Mouse (Mus musculus) embryonic facial prominence, embryonic 12.5 days (tissue): Measurements from ENCODE around the gene Asb6. TPM values are rescaled to one million over a fixed set of nuclear protein-coding genes. Genes with fewer than 3 reads are reported as not detected.
A peak's percentile ranks its signal among the peaks of the same experiment; 100 is the strongest.

Experiments used
- ATAC-seq: fragments of 200-750 bp; cut with Nextera tagmentation; 2 replicates; pipeline ENCODE4 v1.8.0; 2017; ENCODE audit not compliant: insufficient number of reproducible peaks, insufficient read depth, low FRiP score, low TSS enrichment
- H3K27ac ChIP-seq: fragments of 300-500 bp; sonication (generic); 2 replicates; pipeline ENCODE4 v1.5.1; 2016; ENCODE audit warnings: mild to moderate bottlenecking
- H3K27me3 ChIP-seq: fragments of 300-500 bp; sonication (generic); 2 replicates; pipeline ENCODE4 v1.6.1; 2016; ENCODE audit warnings: mild to moderate bottlenecking, moderate library complexity
- H3K36me3 ChIP-seq: fragments of 300-500 bp; sonication (generic); 2 replicates; pipeline ENCODE4 v1.6.1; 2016; ENCODE audit warnings: mild to moderate bottlenecking
- H3K4me1 ChIP-seq: fragments of 300-500 bp; sonication (generic); 2 replicates; pipeline ENCODE4 v1.6.1; 2016
- H3K4me2 ChIP-seq: fragments of 300-500 bp; sonication (generic); replicated peaks from 2 replicates; pipeline ENCODE4 v1.6.1; 2016; ENCODE audit warnings: mild to moderate bottlenecking, moderate library complexity
- H3K4me3 ChIP-seq: fragments of 300-500 bp; sonication (generic); 2 replicates; pipeline ENCODE4 v1.5.1; 2016; ENCODE audit warnings: mild to moderate bottlenecking
- H3K9ac ChIP-seq: fragments of 300-500 bp; sonication (generic); 2 replicates; pipeline ENCODE4 v1.6.1; 2016; ENCODE audit warnings: mild to moderate bottlenecking, moderate library complexity
- H3K9me3 ChIP-seq: fragments of 300-500 bp; sonication (generic); 2 replicates; pipeline ENCODE4 v1.6.1; 2016; ENCODE audit warnings: mild to moderate bottlenecking, moderate library complexity
- WGBS: fragments of 180-500 bp; shearing (Covaris S2); methylation state at CpG from one replicate; pipeline ENCODE4 v1.1.7; 2016; 5-methylcytosine and 5-hydroxymethylcytosine counted together
- polyA plus RNA-seq: library from polyadenylated mRNA; unstranded; fragments of >200 nt; fragmentation: Nextera tagmentation; extraction: Ambion mirVana; gene quantifications from 2 replicates; pipeline ENCODE4 v1.2.1, GENCODE M21; 2016

Gene Asb6
- polyA plus RNA-seq, 1 experiment from 2014 or later = 41.8 TPM

- peaks cover 27% of the 10 kb centered on the region for H3K4me1 ChIP-seq
- peak overlapping the region; percentile 33 for H3K4me3 ChIP-seq
- no peaks in the 10 kb centered on the region for H3K27me3 ChIP-seq
- no peaks in the 10 kb centered on the region for H3K9me3 ChIP-seq
- no peaks in the 10 kb centered on the region for H3K36me3 ChIP-seq
- peak overlapping the region; percentile 49 for H3K4me2 ChIP-seq
- H3K27ac ChIP-seq = peak overlapping the region; percentile 72
- 5% methylated on average over 48 of the region's 48 CpGs for WGBS
- H3K9ac ChIP-seq = peak overlapping the region; percentile 48; the same call in 1 of the 2 replicates
- ATAC-seq = peak; percentile 54
These were observed 35.7 kb downstream of the Asb6 start for GRCm38 (mm10) chr2:30794179-30795108.

- no peaks in the 10 kb centered on the region for H3K27me3 ChIP-seq
- no peaks in the 10 kb centered on the region for H3K36me3 ChIP-seq
- no peak overlapping the region for H3K9ac ChIP-seq
- no peak overlapping the region for H3K4me3 ChIP-seq
- WGBS = 81% methylated on average over 7 of the region's 7 CpGs
- ATAC-seq = no peak
- no peak overlapping the region for H3K4me2 ChIP-seq
- H3K4me1 ChIP-seq = peaks cover 27% of the 10 kb centered on the region
- H3K9me3 ChIP-seq = no peaks in the 10 kb centered on the region
- peak overlapping the region; percentile 32 for H3K27ac ChIP-seq
These were observed 38.1 kb downstream of the Asb6 start for GRCm38 (mm10) chr2:30792061-30792460.

- H3K4me1 ChIP-seq = peaks cover 46% of the 10 kb centered on the region
- ATAC-seq = no peak
- no peak overlapping the region for H3K4me2 ChIP-seq
- H3K9me3 ChIP-seq = no peaks in the 10 kb centered on the region
- no peaks in the 10 kb centered on the region for H3K27me3 ChIP-seq
- H3K4me3 ChIP-seq = no peak overlapping the region
- WGBS = 58% methylated on average over 4 of the region's 4 CpGs
- H3K9ac ChIP-seq = peak overlapping the region; percentile 1; the same call in 1 of the 2 replicates
- peak overlapping the region; percentile 92; the same call in 1 of the 2 replicates for H3K27ac ChIP-seq
- no peaks in the 10 kb centered on the region for H3K36me3 ChIP-seq
These were observed 42.7 kb downstream of the Asb6 start for GRCm38 (mm10) chr2:30787466-30787865.

- WGBS = 10% methylated on average over 39 of the region's 40 CpGs
- H3K9me3 ChIP-seq = no peaks in the 10 kb centered on the region
- H3K27me3 ChIP-seq = no peaks in the 10 kb centered on the region
- H3K9ac ChIP-seq = peak overlapping the region; percentile 36
- peak overlapping the region; percentile 9 for H3K4me3 ChIP-seq
- H3K4me2 ChIP-seq = peak overlapping the region; percentile 47
- H3K36me3 ChIP-seq = no peaks in the 10 kb centered on the region
- peak; percentile 49; the same call in 1 of the 2 replicates for ATAC-seq
- peaks cover 51% of the 10 kb centered on the region for H3K4me1 ChIP-seq
- peak overlapping the region; percentile 92 for H3K27ac ChIP-seq
These were observed 45.8 kb downstream of the Asb6 start for GRCm38 (mm10) chr2:30784078-30784994.

- Histone ChIP-seq H3K36me3 (no peaks in the 10 kb centered on the region), H3K4me3 (no peak overlapping the region), H3K27me3 (no peaks in the 10 kb centered on the region), H3K9ac (peak overlapping the region; percentile 39; the same call in 1 of the 2 replicates), H3K4me1 (peaks cover 53% of the 10 kb centered on the region), H3K9me3 (no peaks in the 10 kb centered on the region), H3K27ac (peak overlapping the region; percentile 92), H3K4me2 (peak overlapping the region; percentile 43)
- peak; percentile 1; the same call in 1 of the 2 replicates for ATAC-seq
- WGBS = 0% methylated on average over 5 of the region's 13 CpGs
These were observed 46.8 kb downstream of the Asb6 start for GRCm38 (mm10) chr2:30783346-30783745.

- H3K27me3 ChIP-seq = no peaks in the 10 kb centered on the region
- no peaks in the 10 kb centered on the region for H3K9me3 ChIP-seq
- 67% methylated on average over 8 of the region's 8 CpGs for WGBS
- ATAC-seq = no peak
- peaks cover 51% of the 10 kb centered on the region for H3K4me1 ChIP-seq
- H3K4me3 ChIP-seq = no peak overlapping the region
- no peaks in the 10 kb centered on the region for H3K36me3 ChIP-seq
- peak overlapping the region; percentile 39; the same call in 1 of the 2 replicates for H3K9ac ChIP-seq
- peak overlapping the region; percentile 92 for H3K27ac ChIP-seq
- peak overlapping the region; percentile 43 for H3K4me2 ChIP-seq
These were observed 47.5 kb downstream of the Asb6 start for GRCm38 (mm10) chr2:30782312-30783290.

- 1% methylated on average over 5 of the region's 5 CpGs for WGBS
- no peak overlapping the region for H3K9ac ChIP-seq
- H3K4me1 ChIP-seq = peaks cover 20% of the 10 kb centered on the region
- H3K4me3 ChIP-seq = no peak overlapping the region
- H3K36me3 ChIP-seq = no peaks in the 10 kb centered on the region
- no peaks in the 10 kb centered on the region for H3K9me3 ChIP-seq
- H3K4me2 ChIP-seq = no peak overlapping the region
- peak; percentile 12; the same call in 1 of the 2 replicates for ATAC-seq
- H3K27me3 ChIP-seq = no peaks in the 10 kb centered on the region
- H3K27ac ChIP-seq = no peak overlapping the region
These were observed 50.9 kb downstream of the Asb6 start for GRCm38 (mm10) chr2:30779241-30779640.

- Histone ChIP-seq H3K27ac (no peak overlapping the region), H3K9me3 (no peaks in the 10 kb centered on the region), H3K4me1 (peaks cover 11% of the 10 kb centered on the region; the same call in 1 of the 2 replicates), H3K9ac (no peak overlapping the region), H3K36me3 (no peaks in the 10 kb centered on the region), H3K27me3 (no peaks in the 10 kb centered on the region), H3K4me3 (no peak overlapping the region), H3K4me2 (no peak overlapping the region)
- no peak for ATAC-seq
- WGBS = 66% methylated on average over 4 of the region's 4 CpGs
These were observed 51.9 kb downstream of the Asb6 start for GRCm38 (mm10) chr2:30778235-30778634.

GRCm38 (mm10) chr2:30777266-30777665, 52.9 kb downstream of the Asb6 start:
- Histone ChIP-seq H3K4me2 (no peak overlapping the region), H3K4me1 (peaks cover 16% of the 10 kb centered on the region), H3K9ac (no peak overlapping the region), H3K9me3 (no peaks in the 10 kb centered on the region), H3K27me3 (no peaks in the 10 kb centered on the region), H3K27ac (no peak overlapping the region), H3K4me3 (no peak overlapping the region), H3K36me3 (no peaks in the 10 kb centered on the region)
- ATAC-seq = no peak
- 68% methylated on average over 3 of the region's 3 CpGs for WGBS

GRCm38 (mm10) chr2:30775955-30776354, 54.2 kb downstream of the Asb6 start:
- Histone ChIP-seq H3K4me2 (no peak overlapping the region), H3K36me3 (no peaks in the 10 kb centered on the region), H3K4me3 (no peak overlapping the region), H3K27ac (no peak overlapping the region), H3K9ac (no peak overlapping the region), H3K4me1 (peaks cover 28% of the 10 kb centered on the region), H3K9me3 (no peaks in the 10 kb centered on the region), H3K27me3 (no peaks in the 10 kb centered on the region)
- no peak for ATAC-seq
- WGBS = 60% methylated on average over 3 of the region's 3 CpGs
